Mouse (Mus musculus) olfactory bulb, adult 2 months (tissue): ENCODE results near the gene Rsrp1. TPM values are rescaled to one million over a fixed set of nuclear protein-coding genes. Genes with fewer than 3 reads are reported as not detected.

Experiments
- H3K27ac ChIP-seq: fragments of 200-500 bp; 2 replicates; pipeline ENCODE4 v1.5.1; 2012; ENCODE audit warnings: low read depth, low read length; ENCODE audit not compliant: insufficient read depth
- H3K4me1 ChIP-seq: fragments of 200-500 bp; 2 replicates; pipeline ENCODE4 v1.6.1; 2012; ENCODE audit warnings: low read length; ENCODE audit not compliant: control insufficient read depth, insufficient read depth
- H3K4me3 ChIP-seq: fragments of 200-500 bp; 2 replicates; pipeline ENCODE4 v1.5.1; 2012; ENCODE audit warnings: mild to moderate bottlenecking, low read depth, low read length, moderate library complexity; ENCODE audit not compliant: insufficient read depth
- CTCF ChIP-seq: fragments of 200-500 bp; IDR thresholded peaks from 2 replicates; pipeline ENCODE4 v1.5.1; 2012; ENCODE audit warnings: low read depth, mild to moderate bottlenecking, low read length, moderate library complexity; ENCODE audit not compliant: insufficient read depth
- POLR2A ChIP-seq: fragments of 200-500 bp; IDR thresholded peaks from 2 replicates; pipeline ENCODE4 v1.6.1; 2012; ENCODE audit warnings: mild to moderate bottlenecking, low read depth, low read length, moderate library complexity; ENCODE audit not compliant: insufficient read depth
- WGBS: fragments of 180-500 bp; shearing (Covaris S2); methylation state at CpG from one replicate; pipeline ENCODE4 v1.1.7; 2018; 5-methylcytosine and 5-hydroxymethylcytosine counted together
- polyA plus RNA-seq: library from polyadenylated mRNA; stranded (reverse); fragments of >200 nt; gene quantifications from 2 replicates; pipeline ENCODE4 v1.2.4, GENCODE M21; 2012; ENCODE audit warnings: low replicate concordance; ENCODE audit not compliant: missing spikeins, insufficient read depth, insufficient read length

The Rsrp1 gene
- polyA plus RNA-seq, 1 experiment = 522 TPM

DNA sequence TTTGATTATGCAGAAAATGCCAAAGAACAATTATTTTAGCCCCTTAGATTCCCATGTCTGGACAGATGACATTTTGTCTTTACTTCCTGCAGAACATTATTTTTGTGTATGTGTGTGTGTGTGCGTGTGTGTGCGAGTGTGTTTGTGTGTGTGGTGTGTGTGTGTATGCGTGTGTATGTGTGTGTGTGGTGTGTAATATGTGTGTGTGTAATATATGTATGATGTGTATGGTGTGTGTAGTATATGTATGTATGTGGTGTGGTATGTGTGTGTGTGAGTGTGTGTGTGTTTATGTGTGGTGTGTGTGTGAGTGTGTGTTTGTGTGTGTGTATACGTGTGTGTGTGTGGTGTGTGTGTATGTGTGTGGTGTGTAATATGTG lies 52.5 kb downstream of the Rsrp1 start:
- Histone ChIP-seq H3K27ac (no peak overlapping the region), H3K4me1 (no peaks in the 10 kb centered on the region; the same call in 1 of the 2 replicates), H3K4me3 (no peak overlapping the region)
- WGBS = 88% methylated on average over 4 of the region's 4 CpGs
- TF ChIP-seq CTCF (no peak), POLR2A (no peak)

Other genes starting within 250 kb of the Rsrp1 start
- gene Man1c1, start 219.3 kb upstream of the Rsrp1 start, polyA plus RNA-seq = not detected in 2 replicates
- not detected in 2 replicates for gene Ldlrap1, start 155.6 kb upstream of the Rsrp1 start, polyA plus RNA-seq
- gene Maco1, start 70.2 kb upstream of the Rsrp1 start, polyA plus RNA-seq = not detected in 2 replicates
- not detected in 2 replicates for gene Rhd, start 59.1 kb upstream of the Rsrp1 start, polyA plus RNA-seq
- gene Tmem50a, start 8.6 kb upstream of the Rsrp1 start, polyA plus RNA-seq = not detected in 2 replicates
- gene Syf2, start 7.3 kb downstream of the Rsrp1 start, polyA plus RNA-seq = 295 TPM in 1 of 2 replicates, not detected in the other
- gene Runx3, start 197.1 kb downstream of the Rsrp1 start, polyA plus RNA-seq = not detected in 2 replicates